Mouse (Mus musculus) ZHBTc4 (cell line): ENCODE measurements around the gene Zc2hc1b.

ENCODE experiments used
- DNase-seq: peaks from one replicate; pipeline ENCODE4 v3.0.0-alpha.2; 2011; ENCODE audit warnings: low read depth, low spot score

Gene Zc2hc1b

GRCm38 (mm10) chr10:13172798-13173221 is 5.0 kb downstream of the Zc2hc1b start:
- no peak for DNase-seq

- no peak for DNase-seq
Observed at GRCm38 (mm10) chr10:13171461-13171860, 6.4 kb downstream of the Zc2hc1b start.

GRCm38 (mm10) chr10:13170739-13171448 is 6.9 kb downstream of the Zc2hc1b start:
- no peak for DNase-seq

DNA sequence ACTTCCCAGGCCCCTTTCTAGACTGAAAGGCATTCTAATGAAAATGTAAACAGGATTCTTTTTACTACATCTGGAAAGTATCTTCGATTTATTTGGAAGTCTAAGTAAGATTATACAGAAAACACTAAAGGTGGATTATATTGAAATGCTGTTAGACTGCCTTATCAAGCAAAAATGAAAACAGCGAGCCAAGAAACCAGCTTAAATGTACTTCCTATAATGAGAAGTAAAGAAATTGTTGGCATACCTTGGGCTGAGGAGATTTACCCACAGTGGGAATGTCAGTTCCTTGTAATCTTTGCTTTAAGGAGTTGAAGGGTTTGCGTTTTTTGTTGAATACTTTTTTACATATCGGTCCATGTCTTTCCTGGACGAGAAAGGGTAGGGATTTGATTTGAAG is 9.4 kb downstream of the Zc2hc1b start:
- no peak for DNase-seq

GRCm38 (mm10) chr10:13162031-13162430 is 15.8 kb downstream of the Zc2hc1b start:
- no peak for DNase-seq

- no peak for DNase-seq
Observed at GRCm38 (mm10) chr10:13160913-13161312, 16.9 kb downstream of the Zc2hc1b start.

DNA sequence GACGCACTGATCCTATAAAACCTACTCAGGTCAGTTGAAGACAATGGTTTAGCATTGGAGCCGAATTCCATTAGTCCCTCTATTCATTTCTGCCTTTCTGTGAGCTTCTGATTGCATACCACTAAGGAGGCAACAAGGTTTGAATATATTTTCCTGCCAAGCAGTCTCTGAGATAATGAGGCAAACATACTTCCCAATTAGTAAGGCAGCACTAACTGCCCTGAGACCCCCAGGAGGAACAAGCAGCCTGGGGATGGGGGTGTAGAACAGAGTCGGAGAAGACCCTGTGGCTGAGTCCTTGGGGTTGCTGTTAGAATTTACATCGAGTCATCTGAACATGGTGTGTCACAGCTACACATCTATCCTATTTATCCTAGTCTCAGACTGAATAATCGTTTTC is 22.4 kb downstream of the Zc2hc1b start:
- no peak for DNase-seq

GRCm38 (mm10) chr10:13152811-13153364 is 24.9 kb downstream of the Zc2hc1b start:
- no peak for DNase-seq

- DNase-seq, result no peak
Observed at GRCm38 (mm10) chr10:13151353-13151752, 26.5 kb downstream of the Zc2hc1b start.

DNA sequence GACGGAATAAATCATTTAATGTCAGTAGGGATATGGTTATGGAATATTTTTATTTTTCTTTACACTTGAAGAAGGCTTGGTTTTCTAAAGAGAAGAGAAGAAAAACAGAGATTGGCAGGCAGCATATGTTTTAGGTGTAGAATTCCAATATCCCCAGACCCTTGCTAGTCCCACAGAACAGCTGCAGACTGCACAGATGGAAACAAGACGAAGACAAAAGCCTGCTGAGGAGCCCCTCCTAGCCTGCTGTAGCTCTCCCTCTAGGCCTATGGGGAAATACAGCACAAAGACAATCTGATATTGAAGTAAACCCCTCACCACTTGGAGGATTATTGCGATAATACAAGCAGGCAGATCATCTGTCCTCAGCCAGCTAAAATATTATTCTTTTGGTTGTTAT is 27.4 kb downstream of the Zc2hc1b start:
- DNase-seq, result no peak

- no peak for DNase-seq
Observed at GRCm38 (mm10) chr10:13140434-13140833, 37.4 kb downstream of the Zc2hc1b start.

- DNase-seq, result no peak
Observed at GRCm38 (mm10) chr10:13137906-13138305, 39.9 kb downstream of the Zc2hc1b start.

GRCm38 (mm10) chr10:13135751-13136150 is 42.1 kb downstream of the Zc2hc1b start:
- DNase-seq, result no peak

DNA sequence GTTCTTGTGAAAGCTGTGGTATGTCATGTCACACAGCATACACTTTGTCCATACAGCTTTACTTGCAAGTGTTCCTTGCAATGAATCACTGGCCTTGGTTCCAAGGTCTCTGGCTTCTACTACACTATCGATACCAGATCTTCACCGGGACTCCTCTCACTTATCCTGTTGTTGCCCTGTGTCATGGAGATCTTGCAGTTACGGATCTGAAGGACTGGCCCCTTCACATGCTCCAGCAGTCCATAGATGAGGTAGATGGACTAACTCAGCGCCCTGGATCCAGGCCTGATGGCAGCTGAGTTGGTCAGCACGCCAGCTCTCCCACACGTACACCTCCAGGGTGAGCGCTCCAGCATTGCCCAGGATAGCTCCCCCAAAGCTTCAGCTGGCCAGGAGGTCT is 42.5 kb downstream of the Zc2hc1b start:
- DNase-seq, result no peak

GRCm38 (mm10) chr10:13133850-13134249 is 44.0 kb downstream of the Zc2hc1b start:
- no peak for DNase-seq

- DNase-seq, result no peak
Observed at GRCm38 (mm10) chr10:13127946-13128345, 49.9 kb downstream of the Zc2hc1b start.

DNA sequence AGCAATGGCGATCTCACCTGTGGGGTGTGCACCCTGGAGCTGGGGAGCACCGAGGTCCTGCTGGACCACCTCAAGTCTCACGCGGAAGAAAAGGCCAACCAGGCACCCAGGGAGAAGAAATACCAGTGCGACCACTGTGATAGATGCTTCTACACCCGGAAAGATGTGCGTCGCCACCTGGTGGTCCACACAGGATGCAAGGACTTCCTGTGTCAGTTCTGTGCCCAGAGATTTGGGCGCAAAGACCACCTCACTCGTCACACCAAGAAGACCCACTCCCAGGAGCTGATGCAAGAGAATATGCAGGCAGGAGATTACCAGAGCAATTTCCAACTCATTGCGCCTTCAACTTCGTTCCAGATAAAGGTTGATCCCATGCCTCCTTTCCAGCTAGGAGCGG is 50.5 kb downstream of the Zc2hc1b start:
- DNase-seq, result peak; percentile 57

- DNase-seq, result peak; percentile 18
Observed at GRCm38 (mm10) chr10:13125811-13126210, 52.0 kb downstream of the Zc2hc1b start.

GRCm38 (mm10) chr10:13119300-13119699 is 58.5 kb downstream of the Zc2hc1b start:
- no peak for DNase-seq

DNA sequence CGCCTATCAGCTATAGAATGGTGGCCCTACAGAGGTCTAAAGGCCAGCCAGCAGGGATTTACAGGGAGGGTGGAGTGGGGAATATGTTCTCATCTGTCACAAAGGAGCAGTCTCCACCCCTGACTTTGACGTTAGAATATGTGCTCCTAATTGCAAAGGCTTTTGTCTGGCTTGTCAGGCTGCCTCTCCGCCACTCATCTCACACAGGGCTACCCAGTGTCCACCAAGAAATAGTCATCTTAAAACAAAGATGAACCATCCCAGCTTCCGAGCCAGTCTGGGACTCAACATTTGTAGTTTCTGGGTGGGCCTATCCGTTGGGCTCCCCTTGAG is 59.1 kb downstream of the Zc2hc1b start:
- no peak for DNase-seq

DNA sequence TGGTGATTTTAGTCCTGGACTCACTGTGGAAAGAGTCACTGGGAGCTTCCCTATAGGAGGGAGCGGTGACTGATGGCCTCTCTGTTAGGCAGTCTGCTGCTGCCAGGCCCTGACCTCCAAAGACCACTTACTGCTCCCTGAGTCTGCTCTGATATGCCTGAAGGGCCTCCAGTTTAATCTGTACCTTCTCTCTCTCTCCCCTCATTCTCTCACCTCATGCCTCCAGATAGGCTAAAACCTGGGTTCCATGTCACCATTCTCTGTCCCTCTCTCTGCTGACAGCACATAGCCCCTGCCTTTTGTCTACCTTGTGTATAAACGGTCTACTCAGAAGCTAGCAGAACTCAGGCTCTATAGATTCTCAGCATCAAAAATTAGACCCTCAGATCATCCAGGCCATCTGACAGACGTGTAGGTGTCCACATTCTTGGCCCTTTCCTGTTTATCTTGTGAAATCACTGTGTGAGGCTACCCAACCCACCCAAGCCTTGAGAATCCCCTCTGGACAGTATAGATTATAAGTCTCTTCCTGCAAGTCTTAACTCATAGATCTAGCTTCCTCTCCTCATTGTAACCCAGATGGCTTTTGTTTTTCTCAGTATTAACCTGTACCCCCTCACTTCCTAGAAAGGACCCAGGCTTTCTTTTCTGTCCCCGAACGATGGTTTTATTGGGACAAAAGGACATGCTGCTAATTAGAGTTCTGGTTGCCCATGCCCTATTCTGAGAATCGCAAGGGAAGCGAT is 59.6 kb downstream of the Zc2hc1b start:
- no peak for DNase-seq

- DNase-seq, result peak; percentile 65
Observed at GRCm38 (mm10) chr10:13116706-13117665, 60.8 kb downstream of the Zc2hc1b start.
